Mouse (Mus musculus): Measurements from ENCODE around the gene Eif2ak4.

DNA sequence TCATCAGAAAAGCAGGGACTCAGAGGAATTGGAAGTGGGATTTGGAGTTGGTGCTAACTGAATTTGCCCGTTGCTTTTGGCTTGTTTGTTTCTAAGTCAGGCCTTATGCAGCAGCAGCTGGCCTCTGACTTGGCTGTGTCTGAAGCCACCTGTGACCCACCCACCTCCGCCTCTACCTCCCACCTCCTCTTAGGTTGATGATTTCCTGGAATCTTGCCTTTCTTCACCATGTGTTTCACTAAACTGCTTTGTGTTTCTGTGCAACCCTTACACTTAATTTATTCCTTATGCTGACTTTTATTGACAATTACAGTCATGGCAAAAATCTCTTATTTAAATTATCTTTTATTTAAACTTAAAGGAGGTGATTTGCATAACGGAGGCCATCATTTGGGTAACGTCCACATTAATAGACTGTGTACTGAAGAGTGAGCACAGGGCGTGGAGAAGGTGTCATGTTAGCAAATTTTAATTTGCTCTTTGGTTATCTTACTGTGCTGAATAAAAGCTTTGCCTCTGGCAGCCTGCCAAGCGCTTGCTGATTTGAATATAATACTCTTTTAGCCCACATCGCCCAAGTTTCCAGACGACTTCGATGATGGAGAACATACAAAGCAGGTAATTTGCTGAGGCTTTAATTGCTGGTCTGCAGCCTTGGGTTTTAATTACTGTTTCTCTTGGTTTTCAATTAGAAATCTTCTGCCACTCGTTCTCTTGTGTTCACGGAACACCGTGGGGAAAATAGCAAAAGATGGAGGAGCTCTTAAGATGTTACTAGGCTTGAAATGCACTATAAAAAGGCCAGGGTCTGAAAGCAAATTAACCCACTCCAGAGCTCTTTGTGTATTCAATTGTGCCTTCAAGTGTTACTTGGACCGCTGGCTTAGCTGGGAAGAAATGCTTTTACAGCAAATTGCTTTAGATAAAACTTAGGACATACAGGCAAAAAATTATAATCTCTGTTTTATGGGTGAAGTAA is 57.6 kb downstream of the Eif2ak4 start:
- TF ChIP-seq GATA1 (IDR thresholded peaks at IDR 0.05; ENCODE audit: borderline replicate concordance, low read length): no peak
- no peak for TF ChIP-seq FLI1 (IDR thresholded peaks at IDR 0.05; ENCODE audit: low read length)
